Mouse (Mus musculus) midbrain, embryonic 14.5 days (tissue): Measurements from ENCODE around the gene Postn. TPM values are rescaled to one million over a fixed set of nuclear protein-coding genes. Genes with fewer than 3 reads are reported as not detected.

Experiments used
- ATAC-seq: fragments of 200-750 bp; cut with Nextera tagmentation; 2 replicates; pipeline ENCODE4 v1.8.0; 2017; ENCODE audit warnings: moderate number of reproducible peaks, moderate library complexity; ENCODE audit not compliant: low FRiP score, low TSS enrichment
- DNase-seq: peaks from one replicate; pipeline ENCODE4 v3.0.0-alpha.2; 2015
- H3K27ac ChIP-seq: fragments of 300-500 bp; sonication (generic); replicated peaks from 2 replicates; pipeline ENCODE4 v1.5.1; 2014; ENCODE audit warnings: mild to moderate bottlenecking, low read depth, low read length, moderate library complexity
- H3K27me3 ChIP-seq: fragments of 300-500 bp; sonication (generic); 2 replicates; pipeline ENCODE4 v1.6.1; 2014; ENCODE audit warnings: low read length, control low read depth, mixed read lengths; ENCODE audit not compliant: control insufficient read depth, insufficient read depth
- H3K36me3 ChIP-seq: fragments of 300-500 bp; sonication (generic); 2 replicates; pipeline ENCODE4 v1.6.1; 2014; ENCODE audit warnings: low read length, control low read depth; ENCODE audit not compliant: control insufficient read depth, insufficient read depth
- H3K4me1 ChIP-seq: fragments of 300-500 bp; sonication (generic); 2 replicates; pipeline ENCODE4 v1.6.1; 2014; ENCODE audit warnings: mild to moderate bottlenecking, antibody characterized with exemption, low read length, control low read depth; ENCODE audit not compliant: control insufficient read depth, insufficient read depth
- H3K4me2 ChIP-seq: fragments of 300-500 bp; sonication (generic); 2 replicates; pipeline ENCODE4 v1.6.1; 2014; ENCODE audit warnings: mild to moderate bottlenecking, low read length, moderate library complexity
- H3K4me3 ChIP-seq: fragments of 300-500 bp; sonication (generic); replicated peaks from 2 replicates; pipeline ENCODE4 v1.5.1; 2014; ENCODE audit warnings: low read depth, low read length
- H3K9ac ChIP-seq: fragments of 300-500 bp; sonication (generic); replicated peaks from 2 replicates; pipeline ENCODE4 v1.6.1; 2014; ENCODE audit warnings: mild to moderate bottlenecking, low read length, moderate library complexity
- H3K9me3 ChIP-seq: fragments of 300-500 bp; sonication (generic); 2 replicates; pipeline ENCODE4 v1.6.1; 2016; ENCODE audit warnings: low read length, control low read depth, mixed read lengths; ENCODE audit not compliant: control insufficient read depth
- WGBS: fragments of 180-500 bp; shearing (Covaris S2); extraction: QIAGEN DNeasy Blood & Tissue Kit; methylation state at CpG from one replicate; pipeline ENCODE4 v1.1.7; 2014; 5-methylcytosine and 5-hydroxymethylcytosine counted together
- polyA plus RNA-seq: library from polyadenylated mRNA; unstranded; fragments of >200 nt; fragmentation: Nextera tagmentation; extraction: Ambion mirVana; gene quantifications from 2 replicates; pipeline ENCODE4 v1.2.1, GENCODE M21; 2014

Gene Postn
- polyA plus RNA-seq, 1 experiment from 2014 or later, result 13.1 TPM

DNA sequence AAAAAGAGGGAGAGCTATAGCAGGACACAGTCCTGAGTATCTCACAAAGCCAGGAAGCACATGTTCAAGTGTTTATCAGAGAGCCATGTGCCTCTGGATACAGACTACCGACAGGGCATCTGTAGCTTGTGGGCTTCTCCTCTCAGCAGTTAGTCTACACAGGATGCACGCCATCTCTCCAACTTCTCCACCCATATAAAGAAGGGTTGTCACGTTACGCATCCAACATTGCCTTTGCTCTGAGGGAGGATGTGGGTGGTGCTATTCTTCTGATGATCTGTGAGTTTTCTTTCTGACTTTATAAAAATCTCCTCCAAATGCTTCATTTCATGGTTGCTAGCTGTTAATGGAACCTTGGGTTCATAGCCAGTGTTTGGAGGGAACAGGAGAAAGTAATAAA, 63.2 kb downstream of the Postn start:
- no peaks in the 10 kb centered on the region for H3K27me3 ChIP-seq
- H3K36me3 ChIP-seq, result no peaks in the 10 kb centered on the region
- H3K27ac ChIP-seq, result no peak overlapping the region
- no peak overlapping the region for H3K4me2 ChIP-seq
- H3K9me3 ChIP-seq, result no peaks in the 10 kb centered on the region
- no peak overlapping the region for H3K9ac ChIP-seq
- DNase-seq, result no peak
- H3K4me3 ChIP-seq, result no peak overlapping the region
- no peak for ATAC-seq
- no peaks in the 10 kb centered on the region for H3K4me1 ChIP-seq
- WGBS, result 94% methylated on average over 4 of the region's 4 CpGs

DNA sequence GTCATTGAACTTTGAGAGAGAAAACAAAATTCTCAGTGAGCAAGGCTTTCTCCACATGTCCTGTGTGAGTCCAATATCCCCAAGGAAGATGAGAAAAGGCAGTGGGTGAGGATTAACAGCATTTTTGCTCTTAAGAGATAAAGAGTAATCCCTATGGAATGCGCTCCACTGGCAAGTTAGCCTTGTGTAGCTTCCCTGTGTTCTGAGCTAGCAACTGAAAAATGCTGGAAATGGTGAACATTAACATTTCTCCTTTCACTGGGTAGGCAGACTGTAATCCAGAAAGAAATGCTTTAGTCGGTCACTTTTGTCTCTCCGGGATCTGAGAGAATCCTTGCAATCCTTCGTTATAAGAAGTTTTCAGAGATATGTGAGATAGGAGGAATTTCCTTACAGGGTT, 70.8 kb downstream of the Postn start:
- Histone ChIP-seq H3K27me3 (no peaks in the 10 kb centered on the region), H3K4me2 (no peak overlapping the region)

DNA sequence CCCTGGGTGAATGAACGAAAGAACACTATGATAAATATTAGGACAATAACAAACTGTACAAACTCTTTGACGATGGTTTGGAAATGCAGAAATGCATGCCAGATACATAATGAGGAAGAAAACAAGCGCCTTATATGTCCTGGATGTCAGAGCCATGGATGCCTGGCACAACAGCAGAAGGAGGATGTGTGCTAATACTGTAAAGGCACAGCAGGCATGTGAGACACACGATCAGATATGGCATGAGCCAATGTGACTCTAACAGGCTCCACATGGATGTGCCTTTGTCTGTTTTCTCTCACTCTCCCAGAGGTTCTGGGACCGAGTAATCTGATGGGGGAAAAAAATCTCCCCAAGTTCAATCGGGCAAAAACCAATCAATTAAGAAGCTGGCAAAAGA, 71.3 kb downstream of the Postn start:
- no peak overlapping the region for H3K4me3 ChIP-seq
- H3K27me3 ChIP-seq, result no peaks in the 10 kb centered on the region
- no peak for ATAC-seq
- H3K36me3 ChIP-seq, result no peaks in the 10 kb centered on the region
- no peak overlapping the region for H3K4me2 ChIP-seq
- no peak for DNase-seq
- H3K27ac ChIP-seq, result no peak overlapping the region
- no peak overlapping the region for H3K9ac ChIP-seq
- H3K9me3 ChIP-seq, result no peaks in the 10 kb centered on the region
- WGBS, result 64% methylated on average over 6 of the region's 6 CpGs
- no peaks in the 10 kb centered on the region for H3K4me1 ChIP-seq

More for the DNA sequence above, 70.8 kb downstream of the Postn start:
- H3K27ac ChIP-seq, result no peak overlapping the region
- H3K9ac ChIP-seq, result no peak overlapping the region
- H3K9me3 ChIP-seq, result no peaks in the 10 kb centered on the region
- ATAC-seq, result no peak
- DNase-seq, result peak; percentile 8
- H3K4me3 ChIP-seq, result no peak overlapping the region
- 33% methylated on average over 4 of the region's 4 CpGs for WGBS
- H3K36me3 ChIP-seq, result no peaks in the 10 kb centered on the region
- no peaks in the 10 kb centered on the region for H3K4me1 ChIP-seq

DNA sequence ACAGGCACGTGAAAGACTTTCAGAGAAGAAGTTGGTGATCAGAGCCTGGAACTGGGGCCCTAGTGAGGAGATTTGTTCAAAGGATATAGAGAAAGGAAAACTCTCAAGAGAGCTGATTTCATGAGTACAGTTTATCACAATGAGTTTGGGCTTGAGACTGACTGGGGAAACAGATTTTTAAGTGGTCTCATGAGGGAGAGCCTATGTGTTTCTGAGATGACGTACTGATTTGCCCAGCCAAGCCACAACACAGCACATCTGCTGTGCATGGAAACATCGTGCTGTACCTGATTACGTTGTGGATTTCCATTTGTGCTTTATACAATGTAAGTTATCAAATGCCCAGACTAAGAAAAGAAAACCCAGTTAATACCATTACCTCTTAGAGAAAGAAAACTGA, 71.7 kb downstream of the Postn start:
- WGBS, result 62% methylated on average over 4 of the region's 4 CpGs

DNA sequence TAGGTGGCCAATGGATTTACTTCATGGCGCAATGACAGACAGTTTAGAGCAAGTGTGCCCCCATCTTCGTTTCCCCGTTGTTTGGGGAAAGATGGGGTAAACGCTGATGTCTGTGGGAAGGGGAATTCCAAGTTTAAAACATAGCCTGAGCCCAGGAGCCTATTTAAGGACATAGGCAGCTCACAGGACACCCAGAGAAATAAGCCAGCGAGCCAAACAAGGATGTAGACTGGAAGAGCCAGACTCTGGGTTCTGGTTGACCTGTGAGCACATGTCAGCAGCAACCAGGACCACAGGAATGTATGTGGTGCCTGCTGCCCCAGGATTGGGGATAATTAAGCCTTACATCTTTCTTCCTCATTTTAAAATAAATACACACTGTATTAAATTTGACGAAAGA, 73.7 kb downstream of the Postn start:
- Histone ChIP-seq H3K36me3 (no peaks in the 10 kb centered on the region), H3K4me1 (no peaks in the 10 kb centered on the region), H3K4me3 (no peak overlapping the region), H3K4me2 (no peak overlapping the region), H3K27ac (no peak overlapping the region), H3K27me3 (no peaks in the 10 kb centered on the region), H3K9me3 (no peaks in the 10 kb centered on the region), H3K9ac (no peak overlapping the region)
- 94% methylated on average over 6 of the region's 6 CpGs for WGBS
- DNase-seq (no peak), ATAC-seq (no peak)

More for the DNA sequence above, 71.7 kb downstream of the Postn start:
- DNase-seq, result no peak
- Histone ChIP-seq H3K36me3 (no peaks in the 10 kb centered on the region), H3K27me3 (no peaks in the 10 kb centered on the region), H3K4me1 (no peaks in the 10 kb centered on the region), H3K4me2 (no peak overlapping the region), H3K4me3 (no peak overlapping the region), H3K27ac (no peak overlapping the region), H3K9ac (no peak overlapping the region), H3K9me3 (no peaks in the 10 kb centered on the region)
- no peak for ATAC-seq

DNA sequence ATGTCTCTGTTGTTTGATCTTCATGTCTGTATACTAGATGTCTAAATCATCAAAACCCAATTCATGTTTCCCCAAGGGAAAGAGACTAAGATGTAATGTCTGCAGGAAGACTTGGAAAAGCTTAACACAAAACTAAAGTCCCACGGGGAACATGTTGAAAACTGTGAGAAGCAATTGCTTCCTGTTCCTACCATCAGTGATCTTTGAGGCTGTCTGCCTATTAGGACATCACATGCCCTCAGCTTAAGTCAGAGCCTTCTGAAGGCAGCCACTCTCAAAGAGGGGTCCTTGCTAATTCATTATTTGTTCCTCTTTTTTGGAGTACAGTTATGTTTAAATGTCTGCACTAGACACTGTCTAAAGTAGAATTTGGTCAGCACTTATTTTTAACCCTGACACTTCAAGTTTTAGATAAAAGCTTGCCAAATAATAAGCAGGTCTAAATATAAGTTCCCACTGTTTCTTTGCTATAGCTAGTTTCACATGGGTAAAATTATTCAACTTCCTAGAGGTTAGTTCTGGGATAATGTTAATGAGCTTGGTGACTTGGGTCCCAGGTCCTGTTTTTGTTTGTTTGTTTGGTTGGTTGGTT, 75.6 kb downstream of the Postn start:
- Histone ChIP-seq H3K9me3 (no peaks in the 10 kb centered on the region), H3K27me3 (no peaks in the 10 kb centered on the region), H3K4me1 (no peaks in the 10 kb centered on the region), H3K27ac (no peak overlapping the region), H3K4me2 (no peak overlapping the region), H3K36me3 (no peaks in the 10 kb centered on the region), H3K4me3 (no peak overlapping the region), H3K9ac (no peak overlapping the region)
- ATAC-seq (no peak), DNase-seq (no peak)
- 89% methylated on average over 1 of the region's 1 CpGs for WGBS

Other genes starting within 250 kb of the Postn start
- 7.3 and 8.3 TPM in 2 replicates for gene Trpc4, start 205.1 kb upstream of the Postn start, polyA plus RNA-seq